Mouse (Mus musculus) heart, embryonic 16.5 days (tissue): ENCODE data around the gene Coa3. TPM values are rescaled to one million over a fixed set of nuclear protein-coding genes. Genes with fewer than 3 reads are reported as not detected.
A peak's percentile ranks its signal among the peaks of the same experiment; 100 is the strongest.

ENCODE experiments used
- ATAC-seq: fragments of 200-750 bp; cut with Nextera tagmentation; replicated peaks from 2 replicates; pipeline ENCODE4 v1.8.0; 2017; ENCODE audit warnings: moderate number of reproducible peaks; ENCODE audit not compliant: insufficient read depth, low FRiP score; ENCODE audit errors: extremely low read depth
- H3K27ac ChIP-seq: fragments of 300-500 bp; sonication (generic); 2 replicates; pipeline ENCODE4 v1.5.1; 2014; ENCODE audit warnings: mild to moderate bottlenecking, low read length, control low read depth, moderate library complexity
- H3K27me3 ChIP-seq: fragments of 300-500 bp; sonication (generic); 2 replicates; pipeline ENCODE4 v1.6.1; 2014; ENCODE audit warnings: low read length, mixed read lengths; ENCODE audit not compliant: control insufficient read depth, insufficient read depth
- H3K36me3 ChIP-seq: fragments of 300-500 bp; sonication (generic); 2 replicates; pipeline ENCODE4 v1.6.1; 2014; ENCODE audit not compliant: control insufficient read depth, insufficient read depth
- H3K4me1 ChIP-seq: fragments of 300-500 bp; sonication (generic); 2 replicates; pipeline ENCODE4 v1.6.1; 2014; ENCODE audit warnings: low read length, mixed read lengths; ENCODE audit not compliant: control insufficient read depth, insufficient read depth
- H3K4me2 ChIP-seq: fragments of 300-500 bp; sonication (generic); 2 replicates; pipeline ENCODE4 v1.6.1; 2014; ENCODE audit warnings: low read depth, mild to moderate bottlenecking, control low read depth, low read length
- H3K4me3 ChIP-seq: fragments of 300-500 bp; sonication (generic); 2 replicates; pipeline ENCODE4 v1.5.1; 2014; ENCODE audit warnings: mild to moderate bottlenecking, control low read depth, low read length
- H3K9ac ChIP-seq: fragments of 300-500 bp; sonication (generic); 2 replicates; pipeline ENCODE4 v1.6.1; 2014; ENCODE audit warnings: low read length, control low read depth
- H3K9me3 ChIP-seq: fragments of 300-500 bp; sonication (generic); replicated peaks from 2 replicates; pipeline ENCODE4 v1.6.1; 2016; ENCODE audit warnings: low read length; ENCODE audit not compliant: control insufficient read depth
- WGBS: fragments of 180-500 bp; shearing (Covaris S2); extraction: QIAGEN DNeasy Blood & Tissue Kit; methylation state at CpG from one replicate; pipeline ENCODE4 v1.1.7; 2014; 5-methylcytosine and 5-hydroxymethylcytosine counted together
- polyA plus RNA-seq: library from polyadenylated mRNA; unstranded; fragments of >200 nt; fragmentation: Nextera tagmentation; extraction: Ambion mirVana; gene quantifications from 2 replicates; pipeline ENCODE4 v1.2.1, GENCODE M21; 2015

Gene Coa3
- polyA plus RNA-seq, 1 experiment from 2014 or later: 166 TPM

DNA sequence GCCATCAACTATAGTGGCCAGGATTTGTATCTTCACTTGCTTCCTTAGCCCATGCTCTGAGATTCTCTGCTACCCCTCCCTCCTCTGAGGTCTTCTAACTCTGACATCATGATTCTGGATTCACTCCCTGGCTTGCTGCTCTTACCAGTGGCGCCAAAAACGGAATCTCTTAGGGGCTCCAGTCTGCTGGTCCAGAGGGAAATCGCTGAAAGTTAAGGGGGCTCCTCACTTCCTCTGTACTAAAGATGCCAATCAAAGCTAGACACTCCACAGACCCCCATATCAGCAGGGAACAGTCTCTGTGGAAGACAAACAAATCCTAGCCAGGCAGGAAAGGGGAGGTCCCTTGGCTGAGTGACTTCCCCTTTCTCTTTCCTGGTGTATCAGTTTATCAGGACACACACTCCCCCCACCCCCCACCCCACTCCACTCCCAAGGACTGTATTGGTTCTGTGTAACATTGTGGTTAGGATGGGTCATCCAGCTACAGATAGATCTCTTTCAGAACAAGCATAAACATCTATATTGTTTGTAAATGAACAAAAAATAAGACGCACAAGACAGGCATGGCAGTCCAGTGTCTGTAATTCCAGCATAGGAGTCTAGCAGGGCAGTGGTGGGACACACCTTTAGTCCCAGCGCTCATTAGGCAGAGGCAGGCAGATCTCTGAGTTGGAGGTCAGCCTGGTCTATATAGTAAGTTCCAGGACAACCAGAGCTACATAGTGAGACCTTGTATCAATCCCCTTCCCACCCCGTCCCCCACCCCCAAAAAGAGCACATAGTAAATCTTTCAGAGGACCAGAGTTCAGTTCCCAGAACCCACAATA, 46.7 kb downstream of the Coa3 start:
- 0 out of 2 replicates have a peak, but pooled peaks cover 3% of the 10 kb centered on the region for H3K27me3 ChIP-seq
- H3K4me1 ChIP-seq: peaks cover 20% of the 10 kb centered on the region
- no peaks in the 10 kb centered on the region for H3K36me3 ChIP-seq
- peak; percentile 84 for ATAC-seq
- peak overlapping the region; percentile 59 for H3K4me2 ChIP-seq
- no peaks in the 10 kb centered on the region for H3K9me3 ChIP-seq
- H3K27ac ChIP-seq: peak overlapping the region; percentile 92
- H3K9ac ChIP-seq: peak overlapping the region; percentile 58
- WGBS: 39% methylated on average over 6 of the region's 6 CpGs
- peak overlapping the region; percentile 31; the same call in 1 of the 2 replicates for H3K4me3 ChIP-seq

GRCm38 (mm10) chr11:101230991-101231871, 47.7 kb downstream of the Coa3 start:
- peak overlapping the region; percentile 59 for H3K4me2 ChIP-seq
- H3K4me1 ChIP-seq: peaks cover 20% of the 10 kb centered on the region
- H3K27me3 ChIP-seq: 0 out of 2 replicates have a peak, but pooled peaks cover 3% of the 10 kb centered on the region
- H3K36me3 ChIP-seq: no peaks in the 10 kb centered on the region
- peak overlapping the region; percentile 58 for H3K9ac ChIP-seq
- H3K9me3 ChIP-seq: no peaks in the 10 kb centered on the region
- peak overlapping the region; percentile 31 for H3K4me3 ChIP-seq
- ATAC-seq: 0 out of 2 replicates have a peak, but pooled peaks have one; percentile 24
- H3K27ac ChIP-seq: peak overlapping the region; percentile 92
- WGBS: 11% methylated on average over 18 of the region's 18 CpGs

DNA sequence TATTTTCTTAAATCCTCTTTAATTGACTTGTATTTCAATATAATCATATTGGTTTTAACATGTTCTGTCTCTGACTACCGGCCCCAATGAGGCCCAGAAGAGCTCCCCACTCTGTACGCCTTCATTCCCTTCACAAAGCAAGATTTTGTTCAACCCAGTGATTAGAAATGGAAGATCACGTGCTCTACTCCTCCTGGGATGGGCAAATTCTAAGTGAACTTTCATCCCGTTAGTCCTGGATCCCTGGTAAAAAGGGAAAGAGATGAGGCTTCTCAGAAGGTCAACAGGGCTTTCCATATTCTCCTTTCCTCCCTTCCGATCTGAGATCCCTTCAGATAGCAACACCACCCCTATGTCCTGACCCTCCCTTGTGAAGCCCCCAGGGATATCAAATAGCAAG, 48.4 kb downstream of the Coa3 start:
- H3K36me3 ChIP-seq: no peaks in the 10 kb centered on the region
- peak overlapping the region; percentile 59 for H3K4me2 ChIP-seq
- peaks cover 20% of the 10 kb centered on the region for H3K4me1 ChIP-seq
- 0 out of 2 replicates have a peak, but pooled peaks cover 3% of the 10 kb centered on the region for H3K27me3 ChIP-seq
- no peaks in the 10 kb centered on the region for H3K9me3 ChIP-seq
- H3K4me3 ChIP-seq: no peak overlapping the region
- WGBS: 28% methylated on average over 5 of the region's 5 CpGs
- H3K27ac ChIP-seq: peak overlapping the region; percentile 92
- H3K9ac ChIP-seq: peak overlapping the region; percentile 58; the same call in 1 of the 2 replicates
- no peak for ATAC-seq

DNA sequence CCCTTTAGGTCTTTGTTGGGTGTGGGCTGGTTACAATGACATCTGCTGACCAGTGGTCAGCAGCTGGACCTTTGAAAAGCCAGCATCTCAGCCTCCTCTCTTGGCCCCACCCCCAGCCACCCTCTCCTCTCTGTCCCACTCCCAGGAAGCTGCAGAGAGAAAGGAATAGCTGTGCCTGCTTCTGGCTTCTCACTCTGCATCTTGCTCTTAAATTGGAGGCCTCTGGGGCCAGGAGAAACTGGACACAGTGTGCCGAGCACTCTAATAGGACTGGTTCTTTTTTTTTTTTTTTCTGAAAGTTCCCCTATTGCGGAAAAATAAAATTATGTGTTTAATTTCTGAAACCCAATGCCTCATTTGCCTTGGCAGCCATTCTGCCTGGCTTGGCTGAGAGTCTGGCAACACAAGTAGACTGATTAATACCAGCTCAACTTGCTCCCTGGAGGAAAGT, 48.8 kb downstream of the Coa3 start:
- H3K4me2 ChIP-seq: no peak overlapping the region
- no peak for ATAC-seq
- no peak overlapping the region for H3K4me3 ChIP-seq
- H3K27ac ChIP-seq: peak overlapping the region; percentile 92
- peaks cover 24% of the 10 kb centered on the region for H3K4me1 ChIP-seq
- H3K27me3 ChIP-seq: 0 out of 2 replicates have a peak, but pooled peaks cover 3% of the 10 kb centered on the region
- H3K9ac ChIP-seq: no peak overlapping the region
- WGBS: 38% methylated on average over 2 of the region's 2 CpGs
- H3K36me3 ChIP-seq: no peaks in the 10 kb centered on the region
- no peaks in the 10 kb centered on the region for H3K9me3 ChIP-seq

DNA sequence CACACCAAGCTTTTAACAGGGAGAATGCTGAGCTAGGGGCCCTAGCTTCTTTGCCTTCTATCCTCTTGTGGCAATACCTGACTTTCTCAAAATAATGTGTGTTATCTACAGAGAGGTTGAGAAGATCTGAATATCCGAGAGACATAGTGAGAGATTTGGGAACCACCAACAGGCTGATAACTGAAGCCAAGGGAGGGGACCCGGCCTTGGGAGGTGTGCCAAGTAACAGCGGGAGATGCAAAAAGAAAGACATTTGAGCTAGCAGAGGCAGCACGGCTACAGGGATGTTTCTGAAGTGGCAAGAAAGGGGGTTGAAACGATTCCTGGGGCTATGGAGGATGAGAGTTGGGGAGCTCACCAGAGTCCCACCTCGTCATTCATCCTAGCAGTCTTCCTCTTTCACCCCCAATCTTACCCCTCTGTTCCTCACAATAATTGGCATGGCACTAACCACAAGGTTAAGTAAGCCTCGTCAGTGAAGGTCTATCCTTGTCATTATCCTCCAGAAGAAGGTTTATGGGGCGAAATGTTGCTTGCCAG, 49.5 kb downstream of the Coa3 start:
- ATAC-seq: no peak

More for the DNA sequence above, 49.5 kb downstream of the Coa3 start:
- Histone ChIP-seq H3K4me2 (no peak overlapping the region), H3K4me3 (no peak overlapping the region), H3K27me3 (0 out of 2 replicates have a peak, but pooled peaks cover 3% of the 10 kb centered on the region), H3K4me1 (peaks cover 25% of the 10 kb centered on the region), H3K27ac (peak overlapping the region; percentile 92), H3K36me3 (no peaks in the 10 kb centered on the region), H3K9ac (0 out of 2 replicates have a peak overlapping the region, but pooled peaks have one; percentile 1), H3K9me3 (no peaks in the 10 kb centered on the region)
- WGBS: 17% methylated on average over 8 of the region's 8 CpGs

Other genes with a start within 250 kb of the Coa3 start
- 11.5 and 13.1 TPM in 2 replicates for gene Naglu, start 209.1 kb downstream of the Coa3 start, polyA plus RNA-seq
- gene Hsd17b1, start 200.7 kb downstream of the Coa3 start, polyA plus RNA-seq: 0.21 and 0.28 TPM in 2 replicates
- gene Coasy, start 196.5 kb downstream of the Coa3 start, polyA plus RNA-seq: 29.9 and 30.0 TPM in 2 replicates
- gene Mlx, start 191.8 kb downstream of the Coa3 start, polyA plus RNA-seq: 38.6 and 41.7 TPM in 2 replicates
- 22.6 and 25.7 TPM in 2 replicates for gene Psmc3ip, start 183.7 kb downstream of the Coa3 start, polyA plus RNA-seq
- gene Retreg3, start 159.2 kb downstream of the Coa3 start, polyA plus RNA-seq: 14.5 and 14.9 TPM in 2 replicates
- 70.9 and 72.6 TPM in 2 replicates for gene Tubg1, start 159.2 kb downstream of the Coa3 start, polyA plus RNA-seq
- gene Tubg2, start 123.2 kb downstream of the Coa3 start, polyA plus RNA-seq: 3.0 and 3.3 TPM in 2 replicates
- gene Cntnap1, start 108.6 kb downstream of the Coa3 start, polyA plus RNA-seq: 0.89 and 1.0 TPM in 2 replicates
- 8.7 and 11.5 TPM in 2 replicates for gene Plekhh3, start 107.8 kb downstream of the Coa3 start, polyA plus RNA-seq
- gene Ccr10, start 103.7 kb downstream of the Coa3 start, polyA plus RNA-seq: 0.16 and 0.60 TPM in 2 replicates
- gene Ezh1, start 52.7 kb downstream of the Coa3 start, polyA plus RNA-seq: 14.7 and 17.1 TPM in 2 replicates
- 203 and 204 TPM in 2 replicates for gene Ramp2, start 33.1 kb downstream of the Coa3 start, polyA plus RNA-seq
- 105 and 107 TPM in 2 replicates for gene Vps25, start 25.4 kb downstream of the Coa3 start, polyA plus RNA-seq
- gene Wnk4, start 18.5 kb downstream of the Coa3 start, polyA plus RNA-seq: 6.8 and 7.3 TPM in 2 replicates
- 0.87 and 0.91 TPM in 2 replicates for gene Cntd1, start 102 bp downstream of the Coa3 start, polyA plus RNA-seq
- 135 TPM in 2 replicates for gene Becn1, start 23.2 kb upstream of the Coa3 start, polyA plus RNA-seq
- 94.1 and 103 TPM in 2 replicates for gene Psme3, start 37.1 kb upstream of the Coa3 start, polyA plus RNA-seq
- 0.89 and 0.92 TPM in 2 replicates for gene Aoc2, start 45.9 kb upstream of the Coa3 start, polyA plus RNA-seq
- gene Aoc3, start 51.5 kb upstream of the Coa3 start, polyA plus RNA-seq: 2.2 and 2.6 TPM in 2 replicates
- not detected in 2 replicates for gene G6pc, start 88.4 kb upstream of the Coa3 start, polyA plus RNA-seq
- gene Aarsd1, start 138.5 kb upstream of the Coa3 start, polyA plus RNA-seq: 42.8 and 44.6 TPM in 2 replicates
- 15.8 and 17.2 TPM in 2 replicates for gene Gm27029, start 145.7 kb upstream of the Coa3 start, polyA plus RNA-seq
- gene Rundc1, start 146.0 kb upstream of the Coa3 start, polyA plus RNA-seq: 15.4 and 17.0 TPM in 2 replicates
- 78.9 and 83.6 TPM in 2 replicates for gene Ptges3l, start 146.2 kb upstream of the Coa3 start, polyA plus RNA-seq
- 166 and 174 TPM in 2 replicates for gene Rpl27, start 163.2 kb upstream of the Coa3 start, polyA plus RNA-seq
- 25.1 and 31.9 TPM in 2 replicates for gene Ifi35, start 169.3 kb upstream of the Coa3 start, polyA plus RNA-seq
- 7.9 and 8.2 TPM in 2 replicates for gene Rnd2, start 185.9 kb upstream of the Coa3 start, polyA plus RNA-seq
- 33.0 and 37.9 TPM in 2 replicates for gene Vat1, start 187.1 kb upstream of the Coa3 start, polyA plus RNA-seq